Mouse (Mus musculus) olfactory bulb, adult 2 months (tissue): Measurements from ENCODE around the gene Usp9x.

ENCODE experiments used
- CTCF ChIP-seq: fragments of 200-500 bp; IDR thresholded peaks from 2 replicates; pipeline ENCODE4 v1.5.1; 2012; ENCODE audit warnings: low read depth, mild to moderate bottlenecking, low read length, moderate library complexity; ENCODE audit not compliant: insufficient read depth
- POLR2A ChIP-seq: fragments of 200-500 bp; IDR thresholded peaks from 2 replicates; pipeline ENCODE4 v1.6.1; 2012; ENCODE audit warnings: mild to moderate bottlenecking, low read depth, low read length, moderate library complexity; ENCODE audit not compliant: insufficient read depth

- TF ChIP-seq CTCF (no peak), POLR2A (no peak)
These were observed 30.9 kb upstream of the Usp9x start for GRCm38 (mm10) chrX:13040391-13040790.
